Mouse (Mus musculus) forebrain, embryonic 12.5 days (tissue): ENCODE results near the gene Sds. TPM values are rescaled to one million over a fixed set of nuclear protein-coding genes. Genes with fewer than 3 reads are reported as not detected.

Source experiments
- ATAC-seq: fragments of 200-750 bp; cut with Nextera tagmentation; 2 replicates; pipeline ENCODE4 v1.8.0; 2017; ENCODE audit warnings: moderate TSS enrichment; ENCODE audit not compliant: low FRiP score
- H3K27ac ChIP-seq: fragments of 300-500 bp; sonication (generic); 2 replicates; pipeline ENCODE4 v1.5.1; 2016; ENCODE audit warnings: mild to moderate bottlenecking
- H3K27me3 ChIP-seq: fragments of 300-500 bp; sonication (generic); 2 replicates; pipeline ENCODE4 v1.6.1; 2016; ENCODE audit warnings: mild to moderate bottlenecking
- H3K36me3 ChIP-seq: fragments of 300-500 bp; sonication (generic); replicated peaks from 2 replicates; pipeline ENCODE4 v1.6.1; 2016; ENCODE audit warnings: mild to moderate bottlenecking
- H3K4me1 ChIP-seq: fragments of 300-500 bp; sonication (generic); 2 replicates; pipeline ENCODE4 v1.6.1; 2016
- H3K4me2 ChIP-seq: fragments of 300-500 bp; sonication (generic); 2 replicates; pipeline ENCODE4 v1.6.1; 2016; ENCODE audit warnings: mild to moderate bottlenecking, moderate library complexity
- H3K4me3 ChIP-seq: fragments of 300-500 bp; sonication (generic); replicated peaks from 2 replicates; pipeline ENCODE4 v1.5.1; 2016; ENCODE audit warnings: mild to moderate bottlenecking
- H3K9ac ChIP-seq: fragments of 300-500 bp; sonication (generic); 2 replicates; pipeline ENCODE4 v1.6.1; 2016; ENCODE audit warnings: mild to moderate bottlenecking
- H3K9me3 ChIP-seq: fragments of 300-500 bp; sonication (generic); 2 replicates; pipeline ENCODE4 v1.6.1; 2016
- WGBS: fragments of 180-500 bp; shearing (Covaris S2); methylation state at CpG from one replicate; pipeline ENCODE4 v1.1.7; 2016; 5-methylcytosine and 5-hydroxymethylcytosine counted together
- polyA plus RNA-seq: library from polyadenylated mRNA; unstranded; fragments of >200 nt; fragmentation: Nextera tagmentation; extraction: Ambion mirVana; gene quantifications from 2 replicates; pipeline ENCODE4 v1.2.1, GENCODE M21; 2016

Gene Sds
- polyA plus RNA-seq, 1 experiment from 2014 or later, result not detected

DNA sequence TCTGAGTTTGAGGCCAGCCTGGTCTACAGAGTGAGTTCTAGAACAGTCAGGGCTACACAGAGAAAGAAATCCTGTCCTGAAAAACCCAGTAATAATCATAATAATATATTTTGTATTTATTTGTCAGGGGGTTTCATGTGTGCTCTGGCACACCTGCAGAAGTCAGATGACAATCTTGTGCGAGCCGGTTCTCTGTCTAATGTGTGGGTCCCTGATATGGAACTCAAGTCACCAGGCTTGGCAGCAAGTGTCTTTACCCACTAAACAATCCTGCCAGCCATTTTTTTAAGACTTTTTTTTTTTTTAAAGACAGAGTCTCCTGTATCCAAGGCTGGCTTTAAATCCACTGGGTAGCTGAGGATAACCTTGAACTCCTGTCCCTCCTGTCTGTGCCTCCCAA, 3.0 kb upstream of the Sds start:
- H3K9ac ChIP-seq, result no peak overlapping the region
- H3K9me3 ChIP-seq, result no peaks in the 10 kb centered on the region
- 95% methylated on average over 2 of the region's 2 CpGs for WGBS
- 0 out of 2 replicates have a peak, but pooled peaks cover 5% of the 10 kb centered on the region for H3K27me3 ChIP-seq
- H3K4me2 ChIP-seq, result no peak overlapping the region
- no peak for ATAC-seq
- no peak overlapping the region for H3K4me3 ChIP-seq
- H3K4me1 ChIP-seq, result 0 out of 2 replicates have a peak, but pooled peaks cover 4% of the 10 kb centered on the region
- H3K36me3 ChIP-seq, result no peaks in the 10 kb centered on the region
- H3K27ac ChIP-seq, result no peak overlapping the region

DNA sequence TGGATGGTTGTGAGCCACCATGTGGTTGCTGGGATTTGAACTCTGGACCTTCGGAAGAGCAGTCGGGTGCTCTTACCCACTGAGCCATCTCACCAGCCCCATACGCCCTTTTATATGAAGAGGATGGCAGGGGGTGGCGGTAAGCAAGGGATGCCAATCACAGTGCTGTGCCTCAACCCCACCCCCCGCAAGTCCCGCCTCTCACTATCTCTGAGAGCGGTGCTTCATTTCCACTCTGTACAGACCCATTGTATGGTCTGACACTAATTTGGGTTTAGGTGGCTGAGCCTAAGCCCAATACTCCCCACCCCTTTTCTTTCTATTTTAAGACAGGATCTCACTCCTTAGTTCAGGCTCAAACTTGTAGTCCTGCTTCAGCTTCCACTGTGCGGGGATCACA, 465 bp upstream of the Sds start:
- WGBS, result 40% methylated on average over 8 of the region's 8 CpGs
- Histone ChIP-seq H3K4me2 (no peak overlapping the region), H3K9me3 (no peaks in the 10 kb centered on the region), H3K27me3 (0 out of 2 replicates have a peak, but pooled peaks cover 5% of the 10 kb centered on the region), H3K4me1 (0 out of 2 replicates have a peak, but pooled peaks cover 4% of the 10 kb centered on the region), H3K4me3 (no peak overlapping the region), H3K36me3 (no peaks in the 10 kb centered on the region), H3K27ac (no peak overlapping the region), H3K9ac (no peak overlapping the region)
- no peak for ATAC-seq

DNA sequence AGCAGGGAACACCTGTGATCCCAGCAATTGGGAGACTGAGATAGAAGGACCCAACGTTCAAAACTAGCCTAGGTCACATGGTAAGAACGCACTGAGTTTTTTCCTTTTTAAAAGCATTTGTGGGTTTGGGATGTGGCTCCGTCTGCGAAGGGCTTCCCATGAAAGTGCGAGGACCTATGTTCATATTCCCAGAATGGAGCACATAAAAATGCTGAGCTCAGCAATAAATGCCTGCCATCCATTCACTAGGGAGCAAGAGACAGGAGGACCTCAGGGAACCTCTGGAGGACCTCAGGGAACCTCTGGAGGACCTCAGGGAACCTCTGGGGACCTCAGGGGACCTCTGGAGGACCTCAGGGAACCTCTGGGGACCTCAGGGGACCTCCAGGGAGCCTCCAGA, 1.7 kb downstream of the Sds start:
- 91% methylated on average over 5 of the region's 5 CpGs for WGBS
- H3K4me1 ChIP-seq, result 0 out of 2 replicates have a peak, but pooled peaks cover 4% of the 10 kb centered on the region
- ATAC-seq, result no peak
- no peak overlapping the region for H3K9ac ChIP-seq
- H3K27me3 ChIP-seq, result 0 out of 2 replicates have a peak, but pooled peaks cover 5% of the 10 kb centered on the region
- no peak overlapping the region for H3K4me2 ChIP-seq
- H3K9me3 ChIP-seq, result no peaks in the 10 kb centered on the region
- H3K4me3 ChIP-seq, result no peak overlapping the region
- H3K36me3 ChIP-seq, result no peaks in the 10 kb centered on the region
- H3K27ac ChIP-seq, result no peak overlapping the region

GRCm38 (mm10) chr5:120479538-120479937, 3.2 kb downstream of the Sds start:
- H3K9me3 ChIP-seq, result no peaks in the 10 kb centered on the region
- WGBS, result 74% methylated on average over 4 of the region's 4 CpGs
- ATAC-seq, result no peak
- 0 out of 2 replicates have a peak, but pooled peaks cover 4% of the 10 kb centered on the region for H3K4me1 ChIP-seq
- H3K27me3 ChIP-seq, result 0 out of 2 replicates have a peak, but pooled peaks cover 5% of the 10 kb centered on the region
- no peak overlapping the region for H3K4me2 ChIP-seq
- no peak overlapping the region for H3K9ac ChIP-seq
- H3K27ac ChIP-seq, result no peak overlapping the region
- H3K36me3 ChIP-seq, result peaks cover 12% of the 10 kb centered on the region
- H3K4me3 ChIP-seq, result no peak overlapping the region

DNA sequence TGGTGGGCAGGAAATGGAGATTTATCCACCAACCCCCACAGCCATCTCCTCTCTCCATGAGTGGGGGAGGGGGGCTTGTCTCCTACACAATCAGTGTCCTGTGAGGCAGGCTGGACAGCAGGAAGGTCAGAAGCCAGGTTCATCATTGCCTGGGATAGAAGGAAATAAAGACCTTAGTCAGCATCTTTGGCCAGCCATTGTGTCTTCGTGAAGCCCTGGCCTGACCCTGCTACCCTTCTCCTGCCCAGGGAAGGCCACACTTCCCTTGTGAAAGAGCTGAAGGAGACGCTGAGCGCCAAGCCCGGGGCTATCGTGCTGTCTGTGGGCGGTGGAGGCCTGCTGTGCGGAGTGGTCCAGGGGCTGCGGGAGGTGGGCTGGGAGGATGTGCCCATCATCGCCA, 4.9 kb downstream of the Sds start:
- no peak overlapping the region for H3K27ac ChIP-seq
- ATAC-seq, result no peak
- 69% methylated on average over 9 of the region's 9 CpGs for WGBS

DNA sequence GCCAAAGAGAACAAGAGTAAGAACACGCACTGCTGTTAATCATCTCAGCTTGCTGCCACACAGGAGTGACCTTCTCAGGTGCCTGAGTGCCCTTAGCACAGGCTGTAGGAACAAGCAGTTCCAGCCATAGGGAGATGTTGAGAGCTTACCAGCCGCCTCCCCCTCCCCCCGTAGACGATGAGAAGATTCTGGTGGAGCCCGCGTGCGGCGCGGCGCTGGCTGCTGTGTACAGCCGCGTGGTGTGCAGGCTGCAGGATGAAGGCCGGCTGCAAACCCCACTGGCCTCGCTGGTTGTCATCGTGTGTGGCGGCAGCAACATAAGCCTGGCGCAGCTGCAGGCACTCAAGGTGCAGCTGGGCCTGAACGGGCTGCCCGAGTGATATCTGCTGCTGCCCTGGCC, 7.1 kb downstream of the Sds start:
- no peak overlapping the region for H3K4me2 ChIP-seq
- H3K4me3 ChIP-seq, result no peak overlapping the region
- no peak for ATAC-seq
- H3K36me3 ChIP-seq, result peaks cover 43% of the 10 kb centered on the region
- no peaks in the 10 kb centered on the region for H3K9me3 ChIP-seq
- H3K9ac ChIP-seq, result no peak overlapping the region
- H3K4me1 ChIP-seq, result no peaks in the 10 kb centered on the region
- no peaks in the 10 kb centered on the region for H3K27me3 ChIP-seq
- 83% methylated on average over 19 of the region's 19 CpGs for WGBS
- no peak overlapping the region for H3K27ac ChIP-seq

More for the DNA sequence above, 4.9 kb downstream of the Sds start:
- no peak overlapping the region for H3K4me3 ChIP-seq
- no peaks in the 10 kb centered on the region for H3K9me3 ChIP-seq
- no peak overlapping the region for H3K4me2 ChIP-seq
- peaks cover 28% of the 10 kb centered on the region for H3K36me3 ChIP-seq
- no peak overlapping the region for H3K9ac ChIP-seq
- 0 out of 2 replicates have a peak, but pooled peaks cover 3% of the 10 kb centered on the region for H3K4me1 ChIP-seq
- H3K27me3 ChIP-seq, result 0 out of 2 replicates have a peak, but pooled peaks cover 5% of the 10 kb centered on the region

DNA sequence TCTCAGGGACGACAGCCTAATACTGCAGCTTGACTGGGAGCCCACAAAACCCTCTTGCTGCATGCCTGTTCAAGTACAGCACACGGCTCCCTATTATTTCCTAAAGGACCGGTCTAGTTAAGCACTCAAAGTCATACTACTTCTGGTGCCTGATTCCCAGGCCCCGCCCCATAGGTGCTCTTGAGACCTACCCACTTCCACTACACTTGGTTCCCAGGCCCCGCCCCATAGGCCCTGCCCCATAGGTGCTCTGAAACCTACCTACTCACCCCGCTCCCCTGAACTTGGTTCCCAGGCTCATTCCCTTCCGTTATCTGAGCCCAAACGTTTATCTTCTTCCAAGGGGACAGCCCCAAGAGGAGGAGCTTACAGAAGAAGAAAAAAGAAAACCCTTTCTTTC, 11.5 kb downstream of the Sds start:
- ATAC-seq, result no peak
- no peak overlapping the region for H3K4me3 ChIP-seq
- peaks cover 60% of the 10 kb centered on the region for H3K36me3 ChIP-seq
- no peak overlapping the region for H3K27ac ChIP-seq
- no peaks in the 10 kb centered on the region for H3K4me1 ChIP-seq
- H3K4me2 ChIP-seq, result no peak overlapping the region
- 90% methylated on average over 8 of the region's 8 CpGs for WGBS
- no peaks in the 10 kb centered on the region for H3K9me3 ChIP-seq
- H3K27me3 ChIP-seq, result no peaks in the 10 kb centered on the region
- no peak overlapping the region for H3K9ac ChIP-seq

- 86% methylated on average over 8 of the region's 8 CpGs for WGBS
- peaks cover 37% of the 10 kb centered on the region for H3K36me3 ChIP-seq
- H3K4me1 ChIP-seq, result no peaks in the 10 kb centered on the region
- H3K9ac ChIP-seq, result no peak overlapping the region
- no peak overlapping the region for H3K4me2 ChIP-seq
- no peaks in the 10 kb centered on the region for H3K27me3 ChIP-seq
- ATAC-seq, result no peak
- H3K27ac ChIP-seq, result no peak overlapping the region
- H3K9me3 ChIP-seq, result no peaks in the 10 kb centered on the region
- no peak overlapping the region for H3K4me3 ChIP-seq
These were observed 14.4 kb downstream of the Sds start for GRCm38 (mm10) chr5:120490679-120491192.

- Histone ChIP-seq H3K36me3 (peaks cover 20% of the 10 kb centered on the region), H3K9ac (no peak overlapping the region), H3K4me3 (no peak overlapping the region), H3K9me3 (no peaks in the 10 kb centered on the region), H3K4me1 (no peaks in the 10 kb centered on the region), H3K4me2 (no peak overlapping the region), H3K27ac (no peak overlapping the region), H3K27me3 (no peaks in the 10 kb centered on the region)
- WGBS, result 53% methylated on average over 11 of the region's 11 CpGs
- ATAC-seq, result no peak
These were observed 16.1 kb downstream of the Sds start for GRCm38 (mm10) chr5:120492437-120492836.

- Histone ChIP-seq H3K27me3 (no peaks in the 10 kb centered on the region), H3K9ac (no peak overlapping the region), H3K9me3 (no peaks in the 10 kb centered on the region), H3K36me3 (peaks cover 21% of the 10 kb centered on the region), H3K27ac (no peak overlapping the region), H3K4me2 (no peak overlapping the region), H3K4me1 (no peaks in the 10 kb centered on the region), H3K4me3 (no peak overlapping the region)
- no peak for ATAC-seq
- WGBS, result 94% methylated on average over 6 of the region's 6 CpGs
These were observed 17.1 kb downstream of the Sds start for GRCm38 (mm10) chr5:120493440-120493839.

- 85% methylated on average over 9 of the region's 9 CpGs for WGBS
- no peak overlapping the region for H3K9ac ChIP-seq
These were observed 17.6 kb downstream of the Sds start for GRCm38 (mm10) chr5:120493873-120494395.

GRCm38 (mm10) chr5:120495064-120495702, 18.9 kb downstream of the Sds start:
- no peak overlapping the region for H3K27ac ChIP-seq
- H3K4me1 ChIP-seq, result no peaks in the 10 kb centered on the region
- ATAC-seq, result no peak
- H3K9ac ChIP-seq, result no peak overlapping the region
- H3K27me3 ChIP-seq, result no peaks in the 10 kb centered on the region
- H3K4me3 ChIP-seq, result no peak overlapping the region
- WGBS, result 79% methylated on average over 10 of the region's 10 CpGs
- no peak overlapping the region for H3K4me2 ChIP-seq
- no peaks in the 10 kb centered on the region for H3K9me3 ChIP-seq
- H3K36me3 ChIP-seq, result peaks cover 19% of the 10 kb centered on the region

More at GRCm38 (mm10) chr5:120493873-120494395, 17.6 kb downstream of the Sds start:
- Histone ChIP-seq H3K4me2 (no peak overlapping the region), H3K4me3 (no peak overlapping the region), H3K27ac (no peak overlapping the region), H3K36me3 (peaks cover 24% of the 10 kb centered on the region), H3K27me3 (no peaks in the 10 kb centered on the region), H3K4me1 (no peaks in the 10 kb centered on the region), H3K9me3 (no peaks in the 10 kb centered on the region)
- ATAC-seq, result no peak
